Mouse (Mus musculus): ENCODE results near the gene Prkar2a.

Prkar2a gene

GRCm38 (mm10) chr9:108687686-108688085 lies 1.4 kb upstream of the Prkar2a start:
- TF ChIP-seq GATA4 (IDR thresholded peaks at IDR 0.05; ENCODE audit: insufficient replicate concordance, low read length): no peak

DNA sequence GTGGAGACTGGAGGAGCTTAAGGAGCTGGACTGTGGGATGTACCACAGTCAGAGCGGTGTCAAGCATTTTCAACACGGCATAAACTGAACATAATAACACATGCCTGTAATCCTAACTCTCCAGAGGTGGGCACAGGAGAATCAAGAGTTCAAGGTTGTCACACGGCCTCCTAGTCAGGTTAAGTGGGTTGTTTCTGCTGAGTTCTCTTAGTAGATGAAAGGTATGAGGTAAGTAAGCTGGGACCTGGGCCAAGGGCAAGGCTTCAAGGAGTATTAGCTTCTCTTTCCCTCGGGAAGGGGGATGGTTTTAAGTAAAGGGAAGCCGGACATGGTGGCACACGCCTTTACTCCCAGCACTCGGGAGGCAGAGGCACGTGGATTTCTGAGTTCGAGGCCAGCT lies 663 bp upstream of the Prkar2a start:
- no peak for TF ChIP-seq GATA4 (IDR thresholded peaks at IDR 0.05; ENCODE audit: insufficient replicate concordance, low read length)

DNA sequence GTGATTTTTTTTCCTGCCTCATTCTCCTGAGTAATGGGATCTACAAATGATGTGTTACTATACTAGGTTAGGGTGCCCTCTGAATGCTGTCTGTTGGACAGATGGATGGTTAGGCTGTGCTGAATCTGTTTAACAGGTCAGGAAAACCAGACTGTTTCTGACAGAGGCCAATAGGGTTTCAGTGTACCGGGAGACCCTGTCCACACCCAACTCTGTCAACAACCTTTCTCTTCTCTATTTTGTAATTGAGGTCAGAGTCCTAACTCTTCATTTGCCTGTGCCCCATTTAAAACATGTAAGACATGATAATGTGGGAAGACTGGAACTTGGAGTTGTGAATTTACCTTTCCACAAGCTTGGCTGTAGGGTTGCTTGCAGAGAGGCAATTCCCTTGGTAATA lies 879 bp downstream of the Prkar2a start:
- TF ChIP-seq GATA4 (IDR thresholded peaks at IDR 0.05; ENCODE audit: insufficient replicate concordance, low read length): no peak

- TF ChIP-seq GATA4 (IDR thresholded peaks at IDR 0.05; ENCODE audit: insufficient replicate concordance, low read length): no peak
These were observed 1.8 kb downstream of the Prkar2a start for GRCm38 (mm10) chr9:108690914-108691313.

- no peak for TF ChIP-seq GATA4 (IDR thresholded peaks at IDR 0.05; ENCODE audit: insufficient replicate concordance, low read length)
These were observed 2.3 kb downstream of the Prkar2a start for GRCm38 (mm10) chr9:108691371-108691770.

DNA sequence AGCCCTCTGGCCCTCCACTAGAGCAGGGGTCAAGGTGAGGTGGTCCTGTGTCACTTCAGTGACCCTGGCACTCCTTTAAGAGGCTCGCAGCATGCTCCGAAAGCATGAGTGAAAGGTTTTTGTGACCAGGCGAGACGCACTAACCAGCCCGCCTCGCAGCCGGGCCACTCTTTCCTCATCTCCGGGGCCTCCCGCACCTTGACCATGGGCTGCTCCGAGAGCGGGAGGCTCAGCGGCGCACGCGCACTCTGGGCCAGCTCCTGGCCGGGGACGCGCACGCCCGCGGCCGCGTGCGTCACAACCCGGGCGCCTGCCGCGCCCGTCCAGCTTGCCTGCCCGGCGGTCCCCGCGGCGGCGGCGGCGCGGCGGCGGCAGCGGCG lies 2.7 kb downstream of the Prkar2a start:
- TF ChIP-seq GATA4 (IDR thresholded peaks at IDR 0.05; ENCODE audit: insufficient replicate concordance, low read length): no peak

GRCm38 (mm10) chr9:108692226-108693041 lies 3.3 kb downstream of the Prkar2a start:
- no peak for TF ChIP-seq GATA4 (IDR thresholded peaks at IDR 0.05; ENCODE audit: insufficient replicate concordance, low read length)

DNA sequence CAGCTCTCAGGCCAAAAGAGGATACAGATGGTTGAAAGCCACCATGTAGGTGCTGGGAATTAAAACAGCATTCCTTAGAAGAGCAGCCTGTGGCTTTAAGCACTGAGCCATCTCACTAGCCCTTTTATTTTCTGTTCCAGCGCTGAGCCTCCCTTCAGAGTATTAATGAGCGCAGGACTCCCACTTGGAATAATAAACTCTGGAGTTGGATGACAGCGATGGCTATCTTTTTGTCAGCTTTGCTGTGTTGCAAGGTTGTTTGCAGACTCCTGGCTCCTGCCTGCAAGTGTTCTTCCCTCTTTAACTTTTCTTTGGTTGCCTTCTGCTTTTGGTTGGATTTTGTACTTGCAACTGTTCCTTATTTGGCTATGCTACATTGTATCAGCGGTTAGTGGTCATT lies 4.8 kb downstream of the Prkar2a start:
- TF ChIP-seq GATA4 (IDR thresholded peaks at IDR 0.05; ENCODE audit: insufficient replicate concordance, low read length): no peak

DNA sequence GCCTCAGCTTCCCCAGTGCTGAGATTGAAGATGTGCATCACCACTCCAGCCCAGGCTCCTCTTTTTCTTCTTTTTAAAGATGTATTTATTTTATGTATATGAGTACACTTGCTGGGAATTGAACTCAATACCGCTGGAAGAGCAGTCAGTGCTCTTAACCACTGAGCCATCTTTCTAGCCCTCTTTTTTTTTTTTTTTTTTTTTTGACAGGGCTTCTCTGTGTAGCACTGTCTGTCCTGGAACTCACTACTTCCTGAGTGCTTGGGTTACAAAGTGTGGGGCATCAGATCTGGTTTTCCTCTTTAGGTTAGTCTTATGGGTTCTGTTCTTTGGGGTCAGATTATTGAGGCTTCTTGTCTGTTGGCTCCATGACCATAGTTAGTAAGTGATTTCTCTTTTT lies 5.4 kb downstream of the Prkar2a start:
- no peak for TF ChIP-seq GATA4 (IDR thresholded peaks at IDR 0.05; ENCODE audit: insufficient replicate concordance, low read length)

GRCm38 (mm10) chr9:108702476-108702875 lies 13.4 kb downstream of the Prkar2a start:
- TF ChIP-seq GATA4 (IDR thresholded peaks at IDR 0.05; ENCODE audit: insufficient replicate concordance, low read length): no peak

- no peak for TF ChIP-seq GATA4 (IDR thresholded peaks at IDR 0.05; ENCODE audit: insufficient replicate concordance, low read length)
These were observed 14.4 kb downstream of the Prkar2a start for GRCm38 (mm10) chr9:108703373-108704110.

DNA sequence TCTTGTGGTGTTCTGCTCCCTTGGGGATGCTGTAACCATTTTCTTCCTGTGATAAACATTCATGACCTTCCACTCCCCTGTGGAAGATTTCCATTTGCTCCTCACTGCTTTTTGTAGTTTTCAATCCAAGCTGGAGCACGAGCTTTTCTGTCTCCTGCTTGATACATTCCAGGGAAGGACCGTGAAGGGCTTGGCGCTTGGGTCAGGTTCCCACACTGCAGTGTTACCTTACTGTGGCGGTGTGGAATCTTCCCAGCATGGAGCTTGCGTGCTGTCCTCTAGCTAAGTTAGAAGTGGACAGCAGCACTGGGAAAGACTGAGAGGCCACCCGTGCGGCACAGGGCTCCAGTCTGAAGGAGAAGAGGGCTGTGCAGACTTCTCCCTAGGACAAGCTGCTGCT lies 15.5 kb downstream of the Prkar2a start:
- TF ChIP-seq GATA4 (IDR thresholded peaks at IDR 0.05; ENCODE audit: insufficient replicate concordance, low read length): no peak

DNA sequence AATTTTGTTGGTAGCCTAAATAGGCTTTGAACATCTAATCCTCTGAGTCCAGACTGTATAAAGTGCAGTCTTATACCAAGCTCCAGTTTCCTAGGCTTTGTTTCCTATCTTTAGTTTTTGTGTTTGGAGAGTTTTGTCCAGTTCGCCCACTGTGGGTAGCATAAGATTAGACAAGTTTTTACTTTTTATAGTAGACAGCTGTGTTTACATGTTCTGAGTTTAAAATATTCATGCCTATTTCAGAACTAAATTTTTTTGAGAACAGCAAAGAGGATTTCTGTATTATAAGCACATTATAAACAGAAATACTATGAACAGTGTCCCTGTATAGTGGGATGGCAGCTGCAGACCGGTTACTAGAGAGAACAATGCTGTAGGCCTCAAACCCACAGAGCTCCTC lies 18.1 kb downstream of the Prkar2a start:
- TF ChIP-seq GATA4 (IDR thresholded peaks at IDR 0.05; ENCODE audit: insufficient replicate concordance, low read length): no peak

DNA sequence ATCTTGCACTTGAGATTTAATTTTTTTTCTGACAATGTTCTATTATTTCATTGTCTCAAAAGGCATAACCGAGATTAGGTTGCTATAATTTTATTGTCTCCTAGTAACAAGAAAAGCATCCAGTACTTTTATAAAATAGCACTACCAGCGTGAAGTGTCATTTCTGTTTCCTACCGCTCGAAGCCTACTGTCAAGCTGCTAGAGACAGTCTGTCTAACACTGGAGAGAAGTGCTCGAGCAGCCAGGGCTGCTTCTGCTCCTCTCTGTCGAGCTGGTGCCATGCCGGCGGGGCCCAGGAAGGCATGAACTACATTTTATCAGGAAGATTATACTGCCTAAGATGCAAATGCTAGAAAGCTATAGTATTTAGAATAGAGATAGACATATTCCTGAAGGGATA lies 19.7 kb downstream of the Prkar2a start:
- no peak for TF ChIP-seq GATA4 (IDR thresholded peaks at IDR 0.05; ENCODE audit: insufficient replicate concordance, low read length)

GRCm38 (mm10) chr9:108710767-108711166 lies 21.7 kb downstream of the Prkar2a start:
- TF ChIP-seq GATA4 (IDR thresholded peaks at IDR 0.05; ENCODE audit: insufficient replicate concordance, low read length): no peak

DNA sequence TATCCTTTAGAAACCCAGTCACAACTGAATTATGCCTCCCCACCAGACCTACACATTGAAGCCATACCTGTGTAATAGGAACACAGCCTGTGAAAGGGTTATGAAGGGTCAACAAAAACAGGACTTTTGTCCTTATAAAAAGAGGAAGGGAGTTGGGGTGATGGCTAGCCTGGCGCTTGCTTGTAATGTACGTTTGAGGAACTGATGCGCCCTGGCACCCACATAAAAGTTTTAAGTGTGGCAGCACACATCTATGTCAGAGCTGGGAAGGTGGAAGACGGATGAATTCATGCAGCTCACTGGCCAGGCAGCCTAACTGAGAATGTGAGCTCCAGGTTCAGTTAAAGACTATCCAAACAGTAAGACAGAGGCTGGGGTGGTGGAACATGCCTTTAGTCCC lies 27.1 kb downstream of the Prkar2a start:
- no peak for TF ChIP-seq GATA4 (IDR thresholded peaks at IDR 0.05; ENCODE audit: insufficient replicate concordance, low read length)
